Mouse (Mus musculus) CH12F3 (cell line): ENCODE results near the gene Cox6b2.

ENCODE experiments used
- in situ Hi-C: fragments of 300-500 bp; cut with MboI; formaldehyde crosslinking; loops from 2 replicates; pipeline ENCODE4 v1.14.3; 2020; ENCODE audit warnings: low sequenced_read_pairs

Cox6b2 gene

DNA sequence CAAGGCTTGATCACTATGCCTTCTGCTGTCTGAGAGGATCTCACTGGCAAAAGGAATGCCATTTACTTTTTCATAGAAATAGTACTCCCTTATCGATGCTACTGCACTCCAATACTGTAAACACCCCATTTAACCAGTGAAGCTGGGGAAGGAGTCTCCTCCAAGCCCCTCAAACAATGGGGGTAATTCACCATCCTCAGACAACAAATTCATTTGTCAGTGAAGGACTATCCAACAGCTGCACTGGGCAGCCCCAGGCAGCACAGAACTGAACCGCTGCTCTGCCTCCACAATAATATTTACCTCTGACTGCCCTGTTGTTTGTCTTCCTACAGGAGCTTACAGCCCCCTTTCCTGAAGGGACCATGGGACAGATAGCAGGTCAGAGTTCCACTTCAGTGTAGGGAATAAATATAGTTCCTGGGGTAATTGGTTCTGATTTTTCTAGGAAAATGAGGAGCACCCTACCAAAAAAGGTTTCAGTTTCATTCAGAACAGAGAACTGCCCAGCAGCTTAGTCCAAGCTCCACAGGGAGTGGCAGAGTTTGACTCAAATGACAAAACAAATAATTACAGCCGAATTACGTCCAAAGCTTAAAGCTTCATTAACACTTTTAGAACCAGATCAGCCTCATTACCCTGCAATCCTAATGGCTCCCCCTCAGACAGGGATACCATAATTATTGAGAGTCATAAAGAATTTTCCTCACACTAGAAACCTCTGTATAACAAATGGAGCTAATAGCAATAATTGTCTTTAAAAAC is 12.2 kb upstream of the Cox6b2 start:
- in situ Hi-C loops = no loop called here

DNA sequence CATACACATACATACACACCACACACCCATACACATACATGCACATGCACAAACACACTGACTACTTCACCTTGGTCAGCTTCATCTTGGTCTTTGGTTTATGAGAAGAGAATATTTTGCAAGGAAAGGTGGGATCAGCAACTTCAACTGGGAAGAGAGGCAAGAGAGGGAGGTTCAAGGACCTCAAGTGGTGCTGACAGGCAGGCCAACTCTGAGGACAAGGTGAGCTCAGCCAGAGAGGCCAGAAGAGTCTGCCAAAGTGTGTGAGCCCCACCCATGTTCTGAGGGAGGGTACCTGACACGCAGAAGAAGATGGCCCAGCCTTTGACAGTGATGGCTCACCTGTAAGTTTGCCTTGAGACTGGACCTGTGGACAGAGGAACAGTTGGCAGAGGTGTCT is 6.8 kb upstream of the Cox6b2 start:
- in situ Hi-C loops = no loop called here

DNA sequence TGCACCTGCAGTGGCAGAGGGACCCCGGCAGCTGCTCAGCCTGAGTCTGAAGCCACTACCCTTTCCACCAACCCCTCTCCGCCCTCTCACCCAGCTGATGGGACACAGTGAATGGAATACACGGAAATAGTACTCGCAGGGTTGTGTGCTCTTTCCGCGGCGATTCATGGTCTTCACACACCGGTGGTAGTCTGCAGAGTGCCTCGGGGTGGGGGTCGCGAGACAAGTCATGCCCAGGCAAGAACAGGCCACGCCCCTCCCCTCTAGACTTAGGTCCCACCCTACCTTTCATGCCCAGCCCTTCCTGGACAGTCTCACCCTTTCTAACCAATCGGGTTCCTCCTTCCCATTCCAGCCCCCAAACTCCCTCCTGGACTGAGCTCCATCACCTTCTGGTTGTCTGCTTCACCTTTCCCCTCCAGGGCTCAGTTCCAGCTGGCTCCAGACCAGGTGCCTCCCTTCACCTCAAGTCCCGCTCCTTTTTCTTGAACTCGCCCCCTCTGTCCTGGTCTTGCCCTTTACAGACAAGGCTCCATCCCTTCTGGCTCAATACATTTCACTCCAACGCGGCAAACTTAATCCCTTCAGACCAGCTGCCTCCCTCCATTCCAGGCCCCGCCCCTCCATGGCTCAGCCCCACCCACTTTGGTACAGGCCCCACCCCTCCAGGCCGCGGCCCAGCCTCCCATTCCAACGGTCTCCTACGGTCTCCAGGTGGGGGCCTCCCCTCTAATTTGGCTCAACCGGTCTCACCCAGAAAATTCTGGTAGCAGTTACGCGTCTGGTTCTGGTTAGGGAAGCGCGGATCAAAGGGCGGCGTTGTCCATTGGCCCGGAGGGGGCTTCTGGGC is 698 bp downstream of the Cox6b2 start:
- in situ Hi-C loops = no loop called here

DNA sequence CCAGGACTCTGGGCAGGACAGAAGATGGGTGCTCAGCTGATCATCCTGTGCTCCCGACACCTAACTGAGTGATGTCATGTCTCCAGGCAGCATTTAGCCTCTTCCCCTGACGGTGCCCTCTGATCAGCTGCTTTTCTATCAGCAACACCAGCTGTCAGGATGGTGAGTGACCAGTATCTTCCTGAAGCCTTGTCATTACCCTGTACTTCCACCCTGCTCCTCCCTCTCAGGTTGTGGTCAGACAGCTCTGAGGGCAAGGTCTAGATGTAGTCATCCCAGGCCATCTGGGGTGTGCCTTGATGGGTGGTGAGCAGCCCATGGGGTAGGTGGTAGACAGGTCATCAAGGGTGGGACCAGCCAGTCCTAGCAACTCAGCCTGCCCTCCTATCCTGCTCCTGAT is 3.7 kb downstream of the Cox6b2 start:
- in situ Hi-C loops = no loop called here

DNA sequence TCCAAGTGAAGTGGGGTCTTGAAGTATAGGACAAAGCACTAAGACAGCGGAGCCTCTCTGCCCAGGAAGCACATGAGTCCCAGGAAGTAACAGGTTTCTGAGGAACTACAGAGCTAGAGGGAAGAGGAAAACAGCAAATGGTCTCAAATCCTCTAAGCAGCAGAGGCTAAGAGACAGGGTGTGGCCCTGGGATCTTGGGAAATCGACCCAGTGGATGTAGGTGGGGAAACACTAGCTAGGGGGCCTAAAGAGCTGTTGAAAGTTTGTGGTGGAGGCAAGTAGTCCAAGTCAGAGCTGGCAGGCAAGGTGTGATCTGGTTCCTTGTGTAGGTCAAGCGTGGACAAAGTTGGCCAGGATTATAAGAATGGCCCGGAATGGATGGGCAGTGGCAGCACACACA is 4.6 kb downstream of the Cox6b2 start:
- in situ Hi-C loops = no loop called here

DNA sequence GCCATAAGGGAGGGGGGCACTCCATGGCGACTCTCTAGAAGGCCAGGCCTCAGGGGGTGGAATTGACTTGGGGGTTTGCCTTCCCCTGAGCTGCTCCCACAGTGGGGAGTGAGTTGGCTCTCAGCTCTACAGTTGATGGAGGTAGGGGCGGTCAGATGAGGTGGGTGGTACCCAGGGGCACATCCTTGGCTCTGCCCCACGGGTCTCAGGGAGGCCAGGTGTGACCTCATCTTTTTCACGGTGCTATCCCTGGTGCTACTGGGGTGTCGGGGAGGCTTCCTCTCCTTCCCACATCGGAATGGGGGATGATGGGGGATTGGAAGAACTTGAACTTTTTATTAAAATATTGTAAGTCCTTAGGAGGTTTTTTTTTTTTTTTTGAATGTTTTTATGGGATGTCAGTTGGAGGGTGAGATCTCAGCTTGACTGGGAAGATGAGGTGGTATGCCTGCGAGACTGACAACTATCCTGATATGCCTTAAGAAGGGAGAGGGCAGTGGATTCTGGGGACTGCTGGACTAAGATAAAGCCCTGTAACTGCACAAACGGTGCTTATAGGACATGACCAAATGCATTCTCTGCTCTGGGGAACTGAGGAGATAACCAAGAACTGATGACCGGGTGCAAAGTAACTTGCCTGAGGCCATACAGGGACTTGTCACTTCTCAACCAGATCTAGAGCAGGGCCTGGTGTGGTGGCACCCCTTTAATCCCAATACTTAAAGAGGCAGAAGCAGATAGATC is 5.6 kb downstream of the Cox6b2 start:
- in situ Hi-C loops = no loop called here

DNA sequence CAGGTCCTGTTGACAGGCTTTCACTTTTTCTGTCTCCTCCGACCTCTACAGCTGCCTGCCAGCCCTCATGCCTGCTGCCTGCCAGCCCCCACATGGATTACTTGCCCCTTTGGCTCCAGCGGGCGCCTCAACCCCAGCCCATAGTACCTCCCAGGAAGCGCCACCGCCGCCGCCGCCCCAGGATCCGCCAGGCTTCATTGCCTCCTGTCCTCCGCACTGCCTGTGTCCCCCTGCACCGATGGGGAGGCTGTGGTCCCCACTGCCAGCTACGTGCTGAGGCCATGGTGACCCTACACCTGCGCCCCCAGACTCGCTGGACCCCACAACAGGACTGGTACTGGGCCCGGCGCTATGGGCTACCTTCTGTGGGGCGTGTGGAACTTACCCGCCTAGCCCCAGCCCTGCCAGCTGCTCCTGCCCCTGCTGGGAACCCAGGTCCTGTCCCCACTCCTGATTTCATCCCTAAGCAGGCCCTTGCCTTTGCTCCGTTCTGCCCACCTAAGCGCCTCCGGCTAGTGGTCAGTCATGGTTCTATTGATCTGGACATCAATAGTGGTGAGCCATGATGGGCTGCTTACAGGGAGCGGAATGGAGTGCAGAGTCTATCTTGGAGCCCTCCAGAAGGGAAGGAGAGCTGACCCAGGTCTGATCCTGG is 6.4 kb downstream of the Cox6b2 start:
- in situ Hi-C loops = no loop called here

DNA sequence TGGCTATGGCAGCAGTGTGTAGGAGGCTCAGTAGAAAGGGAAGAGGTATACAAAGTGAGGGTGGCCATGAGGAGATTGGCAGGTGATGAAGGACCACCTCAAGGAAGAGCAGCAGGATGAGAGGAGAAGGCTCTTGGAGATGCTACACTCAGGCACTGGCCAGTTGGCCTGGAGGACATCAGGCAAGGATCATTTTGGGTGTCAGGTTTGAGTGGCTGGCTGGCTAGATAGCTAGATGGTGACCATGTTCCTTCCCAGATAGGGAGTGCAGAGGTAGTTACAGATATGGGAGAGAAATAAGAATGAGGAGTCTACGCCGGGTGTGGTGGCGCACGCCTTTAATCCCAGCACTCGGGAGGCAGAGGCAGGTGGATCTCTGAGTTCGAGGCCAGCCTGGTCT is 8.0 kb downstream of the Cox6b2 start:
- in situ Hi-C loops = no loop called here

DNA sequence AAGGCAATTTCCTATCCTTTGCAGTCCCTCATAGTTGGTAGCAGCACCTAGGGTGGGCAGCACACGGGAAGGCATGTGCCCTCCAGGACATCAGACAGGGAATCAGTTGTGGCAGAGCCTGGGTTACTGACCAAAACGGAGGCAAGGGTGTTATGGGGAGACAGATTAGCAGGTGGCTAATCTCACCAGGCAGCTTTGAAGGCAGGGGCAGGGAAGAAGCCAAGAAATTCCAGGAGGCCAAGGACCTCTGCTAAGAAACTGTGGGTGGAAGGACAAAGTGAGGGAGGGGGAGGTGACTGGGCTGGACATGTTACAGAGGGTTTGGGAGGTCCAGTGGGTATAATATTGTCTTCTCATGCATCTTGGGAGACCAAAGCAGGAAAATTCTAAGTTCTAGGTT is 9.5 kb downstream of the Cox6b2 start:
- in situ Hi-C loops = no loop called here

DNA sequence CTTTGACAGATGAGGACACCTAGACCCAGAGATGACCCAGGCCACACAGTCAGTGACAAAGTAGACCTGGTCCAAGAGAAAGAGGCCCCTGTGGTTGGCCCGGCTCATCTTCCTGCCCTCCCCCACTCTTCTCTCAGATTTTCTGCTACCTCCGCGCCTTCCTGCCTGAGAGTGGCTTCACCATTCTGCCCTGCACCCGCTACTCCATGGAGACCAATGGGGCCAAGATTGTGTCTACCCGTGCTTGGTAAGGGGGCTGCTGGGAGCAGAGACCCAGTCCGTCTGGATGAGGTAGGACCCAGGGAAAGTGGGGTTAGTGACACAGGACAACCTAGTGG is 10.4 kb downstream of the Cox6b2 start:
- in situ Hi-C loops = no loop called here

DNA sequence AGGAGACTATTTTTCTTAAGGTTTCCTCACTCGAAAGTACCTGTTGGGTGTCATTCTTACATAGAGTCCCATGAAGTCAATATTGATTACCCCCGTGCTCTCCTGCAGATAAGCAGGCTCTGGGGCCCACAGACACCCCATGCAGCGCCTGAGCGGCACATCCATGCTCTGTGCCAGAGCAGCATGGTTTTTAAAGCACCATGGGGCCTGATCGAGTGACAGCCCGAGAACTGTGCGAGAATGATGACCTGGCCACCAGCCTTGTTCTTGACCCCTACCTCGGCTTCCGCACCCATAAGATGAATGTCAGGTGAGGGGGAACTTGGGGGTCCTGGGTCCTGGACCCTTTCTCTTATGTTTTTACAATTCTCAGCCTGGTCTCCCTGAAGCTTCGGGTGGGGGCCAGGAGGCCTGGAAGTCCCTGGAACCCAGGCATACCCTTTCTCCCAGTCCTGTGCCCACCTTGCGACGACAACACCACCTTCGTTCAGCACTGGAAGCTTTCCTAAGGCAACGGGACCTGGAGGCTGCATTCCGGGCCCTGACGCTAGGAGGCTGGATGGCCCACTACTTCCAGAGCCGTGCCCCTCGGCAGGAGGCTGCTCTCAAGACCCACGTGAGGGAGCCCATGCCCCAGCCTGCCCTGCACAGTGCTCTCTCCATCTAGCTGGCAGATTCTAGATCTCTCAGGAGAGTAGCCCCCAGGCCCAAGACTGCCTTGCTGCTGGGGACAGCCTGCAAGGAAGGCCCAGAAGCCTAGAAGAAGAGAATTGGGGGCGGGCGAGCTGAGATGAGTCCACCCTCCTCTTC is 11.0 kb downstream of the Cox6b2 start:
- in situ Hi-C loops = no loop called here

DNA sequence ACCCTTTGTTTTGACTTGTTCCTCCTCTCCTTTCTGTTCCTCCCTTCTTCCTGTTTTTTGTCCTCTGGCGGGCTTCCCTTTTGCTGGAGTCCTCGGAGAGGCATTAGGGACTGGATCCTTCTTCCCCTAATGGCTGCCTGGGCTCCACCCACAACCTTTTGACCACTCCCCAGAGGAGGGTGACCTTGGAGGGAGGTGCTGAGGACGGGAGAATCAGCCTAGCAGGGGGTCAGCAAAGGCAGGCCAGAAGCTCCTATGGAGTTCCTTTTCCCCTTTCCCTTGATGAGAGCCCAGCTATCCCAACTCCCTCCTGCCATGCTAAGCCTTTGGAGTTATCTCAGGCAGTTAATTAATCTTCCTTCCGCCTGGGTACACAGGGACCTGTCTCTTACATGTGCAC is 11.7 kb downstream of the Cox6b2 start:
- in situ Hi-C loops = no loop called here

DNA sequence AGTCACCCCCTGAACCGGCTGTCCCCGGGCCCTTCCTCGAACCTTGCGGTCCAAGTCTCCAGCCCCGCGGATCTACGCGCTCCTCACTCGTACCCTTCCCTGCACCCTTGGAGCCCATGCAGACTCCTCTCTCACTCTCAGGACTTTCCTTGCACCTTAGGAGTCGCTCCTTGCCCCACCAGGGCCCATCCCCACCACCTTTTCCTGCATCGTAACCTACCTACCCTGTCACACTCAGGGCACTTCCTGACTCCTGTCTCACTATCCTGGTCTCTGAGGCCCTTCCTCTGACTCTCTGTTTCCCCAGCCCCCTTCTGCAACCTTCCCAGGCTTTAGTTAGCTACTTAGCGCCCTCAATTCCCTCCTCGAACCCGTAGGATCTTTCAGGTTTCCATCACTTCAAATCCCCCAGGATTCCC is 12.6 kb downstream of the Cox6b2 start:
- in situ Hi-C loops = no loop called here

DNA sequence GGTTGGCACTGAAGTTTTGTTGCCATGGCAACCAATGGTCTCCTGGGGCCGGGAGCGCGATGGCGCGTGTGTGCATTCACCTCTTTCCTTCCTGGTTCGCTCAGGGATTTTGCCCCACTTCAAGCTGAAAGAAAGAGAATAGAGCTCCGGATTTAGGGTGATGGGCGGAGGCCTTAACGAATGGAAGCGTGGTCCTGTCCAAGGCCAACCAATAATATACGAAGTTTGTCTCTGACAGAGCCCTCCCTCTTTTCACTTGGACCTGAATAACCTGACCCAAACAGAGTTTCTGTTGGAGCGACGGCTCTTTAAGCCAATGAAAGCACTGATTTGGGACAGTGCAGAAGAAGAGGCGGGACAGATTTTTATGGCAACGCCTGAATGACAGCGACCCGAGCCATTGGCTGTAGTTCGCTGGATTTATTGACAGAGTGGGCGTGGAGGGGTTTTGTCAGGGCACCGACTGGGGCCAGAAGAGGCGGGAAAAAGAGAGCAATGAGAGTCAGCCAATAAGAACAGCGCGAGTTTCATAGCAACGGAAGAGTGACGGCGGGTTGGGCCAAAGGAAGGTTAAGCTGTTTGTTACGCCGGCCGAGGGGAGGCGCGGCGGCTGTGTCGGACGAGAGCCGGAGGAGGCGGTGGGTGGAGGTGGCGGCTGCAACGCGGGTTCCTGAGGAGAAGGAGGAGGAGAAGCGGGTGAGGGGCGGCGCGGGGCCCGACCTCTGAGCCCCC is 13.2 kb downstream of the Cox6b2 start, which contains the start of gene Kmt5c:
Kmt5c (plus strand) TSS at position 572 of the 732 bp plus-strand sequence.
- in situ Hi-C loops = no loop called here

DNA sequence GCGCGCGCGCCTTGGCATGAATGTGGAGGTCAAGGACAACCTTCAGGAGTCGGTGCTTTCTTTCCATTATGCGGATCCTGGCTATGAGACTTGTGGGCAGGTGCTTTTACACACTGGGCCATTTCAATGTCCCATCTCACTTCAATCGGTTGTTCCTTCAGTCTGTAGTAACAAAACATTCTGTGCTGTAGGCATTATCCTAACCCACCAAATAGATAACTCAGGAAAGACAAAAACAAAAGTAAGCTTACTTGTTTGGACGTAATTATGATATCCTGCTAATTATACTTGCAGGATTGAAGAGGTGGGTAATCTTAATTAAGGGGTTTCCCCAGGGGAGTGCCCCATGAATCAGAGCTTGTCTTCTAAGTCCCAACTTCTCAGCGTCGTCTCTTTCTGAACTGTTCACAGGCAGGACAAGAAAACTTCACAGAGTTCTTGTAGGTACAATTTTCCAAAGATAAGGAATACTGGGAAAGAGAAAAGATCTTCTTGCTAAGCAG is 13.8 kb downstream of the Cox6b2 start:
- in situ Hi-C loops = no loop called here

DNA sequence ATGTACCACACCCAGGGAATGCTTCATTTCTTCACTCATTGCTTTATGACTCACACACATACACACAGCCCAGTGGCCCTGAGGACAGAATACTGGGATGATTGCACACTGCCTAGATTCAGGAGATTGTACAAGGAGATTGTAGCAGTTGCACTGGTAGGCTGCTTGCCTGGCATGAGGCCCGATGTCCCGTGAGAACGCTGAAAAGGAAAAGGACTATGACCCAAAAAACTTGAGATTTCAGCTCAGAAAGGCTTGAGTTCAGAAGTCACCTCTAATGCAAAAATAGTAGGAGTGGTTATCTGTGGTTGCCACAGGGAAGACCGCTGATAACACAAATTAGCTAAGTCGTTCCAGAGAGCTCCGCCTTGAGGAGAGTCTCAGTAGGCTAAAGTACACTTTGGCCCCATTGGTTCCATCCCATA is 19.9 kb downstream of the Cox6b2 start:
- in situ Hi-C loops = no loop called here

DNA sequence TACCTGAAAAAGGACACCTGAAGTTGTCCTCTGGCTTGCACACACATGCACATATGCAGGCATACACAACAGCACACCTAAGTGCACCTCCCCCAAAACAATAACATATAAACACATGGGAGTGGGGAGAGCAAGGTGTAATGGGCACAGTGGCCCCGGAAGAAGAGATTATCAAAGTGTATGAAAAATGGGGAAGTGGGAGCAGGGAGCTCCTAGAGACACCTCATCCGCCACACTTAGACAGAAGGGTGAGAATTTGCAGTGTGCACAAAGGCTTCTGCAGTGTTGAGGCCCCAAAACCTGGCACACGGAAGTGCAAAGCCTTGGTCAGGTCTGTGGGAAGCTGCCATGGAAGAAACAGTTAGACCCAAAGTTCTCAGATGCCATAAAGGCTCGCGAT is 21.8 kb downstream of the Cox6b2 start:
- in situ Hi-C loops = no loop called here

DNA sequence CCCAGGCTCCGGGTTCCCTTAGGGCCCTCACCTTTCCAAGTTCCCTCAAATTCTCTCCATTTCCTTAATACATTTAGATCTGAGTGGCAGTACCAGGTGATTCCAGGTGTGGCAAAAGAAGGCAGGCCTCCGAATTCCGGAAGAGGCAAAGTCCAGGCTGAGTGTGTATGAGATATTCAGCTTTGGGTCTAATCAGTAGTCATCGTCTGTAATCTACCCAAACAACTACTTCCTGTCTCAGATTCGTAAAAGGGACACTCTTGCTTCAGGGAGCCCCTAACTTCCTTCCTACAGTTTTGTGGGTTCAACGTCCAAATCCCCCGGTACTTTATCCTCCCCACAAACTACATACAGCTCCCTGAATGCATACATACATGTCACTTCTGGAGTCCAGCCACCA is 27.7 kb downstream of the Cox6b2 start, which contains the start of gene Tmem150b:
Tmem150b (minus strand) TSS at position 81 of the 400 bp plus-strand sequence.
- in situ Hi-C loops = no loop called here

DNA sequence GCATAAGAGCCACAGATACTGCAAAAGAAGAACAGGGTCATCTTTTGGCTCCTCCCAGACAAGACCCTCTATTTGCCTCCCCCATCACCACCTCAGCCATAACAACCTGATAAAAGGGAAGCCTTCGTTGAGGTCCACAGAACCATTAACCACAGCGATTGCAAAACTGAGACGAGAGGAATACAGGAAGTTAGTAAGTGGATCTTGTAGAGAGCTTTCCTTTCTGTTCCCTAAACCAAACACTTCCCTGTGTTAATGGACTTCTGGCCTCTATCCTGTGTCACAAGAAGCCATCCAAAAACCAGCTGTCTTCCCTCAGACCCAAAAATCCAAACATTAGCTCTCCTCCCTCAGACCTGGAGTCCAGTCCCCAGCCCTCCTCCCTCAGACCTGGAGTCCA is 28.5 kb downstream of the Cox6b2 start:
- in situ Hi-C loops = no loop called here
